Mouse (Mus musculus): ENCODE measurements around the gene Pdk4. TPM values are rescaled to one million over a fixed set of nuclear protein-coding genes. Genes with fewer than 3 reads are reported as not detected.

Pdk4 gene
- total RNA-seq, 2 experiments from 2014 or later: 9.4 to 10.4 TPM

GRCm38 (mm10) chr6:5448396-5448795, 47.7 kb downstream of the Pdk4 start:
- no peak for DNase-seq (ENCODE audit: low spot score in 2 of 2)
- intact Hi-C loops (cut with DNase I): no loop called here

GRCm38 (mm10) chr6:5447546-5447945, 48.6 kb downstream of the Pdk4 start:
- intact Hi-C loops (cut with DNase I): no loop called here
- DNase-seq (ENCODE audit: low spot score in 2 of 2): no peak

GRCm38 (mm10) chr6:5447013-5447412, 49.1 kb downstream of the Pdk4 start:
- no peak for DNase-seq (ENCODE audit: low spot score in 2 of 2)
- intact Hi-C loops (cut with DNase I): no loop called here

DNA sequence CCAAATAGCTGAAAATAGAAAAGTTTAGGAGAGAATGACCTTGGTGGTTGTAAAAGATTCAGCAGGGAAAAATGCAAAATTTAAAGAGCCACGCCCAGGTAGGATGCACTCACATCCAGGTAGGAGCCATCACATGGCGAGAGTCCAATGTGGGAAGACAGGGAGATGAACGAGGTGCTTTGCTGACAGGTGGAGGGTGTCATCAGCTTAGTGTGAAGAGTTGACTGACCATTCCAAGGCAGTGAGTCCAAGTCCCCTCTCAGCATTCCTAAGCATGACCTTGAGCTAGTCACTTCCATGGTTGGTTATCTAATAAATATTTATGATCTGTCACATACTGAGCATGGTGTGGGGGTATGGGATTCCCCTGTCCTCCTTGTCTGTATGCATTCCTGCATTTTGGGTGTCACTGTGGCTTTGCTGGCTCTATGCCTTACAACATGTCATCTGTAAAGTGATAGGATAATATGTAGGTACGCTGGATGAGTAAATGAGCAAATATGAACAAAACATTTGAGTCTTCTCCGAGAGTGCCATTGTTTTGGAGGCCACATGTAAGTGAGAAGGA, 51.7 kb downstream of the Pdk4 start:
- intact Hi-C loops (cut with DNase I): no loop called here
- DNase-seq (ENCODE audit: low spot score in 2 of 2): no peak

DNA sequence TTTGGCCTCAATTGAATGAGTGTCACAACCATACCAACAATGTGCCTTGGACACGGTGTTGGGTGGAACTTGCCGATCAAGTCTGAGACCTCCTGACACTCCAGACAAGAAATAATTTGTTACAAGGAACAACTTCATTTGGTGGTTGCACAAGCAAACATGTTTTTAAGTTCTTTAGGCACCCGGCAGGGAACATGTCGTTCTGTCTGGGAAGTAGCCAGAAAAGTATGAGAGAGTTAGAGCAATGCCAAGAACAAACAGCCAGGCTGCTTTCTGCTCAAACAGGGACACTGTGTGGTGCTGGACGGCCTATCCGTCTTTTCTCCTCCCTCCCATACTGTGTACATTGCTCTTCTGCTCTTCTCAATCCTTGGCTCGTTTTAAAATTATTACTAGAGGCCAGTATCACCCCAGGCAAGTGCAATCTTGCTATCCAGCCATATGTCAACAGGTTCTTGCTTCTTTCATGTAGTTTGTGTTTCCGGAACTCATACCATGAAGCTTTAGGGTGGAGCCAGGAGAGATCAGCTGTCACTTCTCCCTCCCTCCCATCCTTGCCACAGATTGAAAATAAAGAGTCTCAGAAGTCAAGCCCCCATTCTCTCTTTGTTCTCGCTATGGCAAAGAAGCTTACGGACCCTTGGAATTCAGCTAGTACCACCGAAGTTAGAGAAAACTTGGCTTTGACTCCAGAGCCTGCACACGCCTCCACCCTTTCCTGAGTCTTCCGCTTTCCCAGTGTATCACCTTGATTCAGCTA, 52.8 kb downstream of the Pdk4 start:
- intact Hi-C loops (cut with DNase I): no loop called here
- DNase-seq (ENCODE audit: low spot score in 2 of 2): peak; percentile 61 to 66

DNA sequence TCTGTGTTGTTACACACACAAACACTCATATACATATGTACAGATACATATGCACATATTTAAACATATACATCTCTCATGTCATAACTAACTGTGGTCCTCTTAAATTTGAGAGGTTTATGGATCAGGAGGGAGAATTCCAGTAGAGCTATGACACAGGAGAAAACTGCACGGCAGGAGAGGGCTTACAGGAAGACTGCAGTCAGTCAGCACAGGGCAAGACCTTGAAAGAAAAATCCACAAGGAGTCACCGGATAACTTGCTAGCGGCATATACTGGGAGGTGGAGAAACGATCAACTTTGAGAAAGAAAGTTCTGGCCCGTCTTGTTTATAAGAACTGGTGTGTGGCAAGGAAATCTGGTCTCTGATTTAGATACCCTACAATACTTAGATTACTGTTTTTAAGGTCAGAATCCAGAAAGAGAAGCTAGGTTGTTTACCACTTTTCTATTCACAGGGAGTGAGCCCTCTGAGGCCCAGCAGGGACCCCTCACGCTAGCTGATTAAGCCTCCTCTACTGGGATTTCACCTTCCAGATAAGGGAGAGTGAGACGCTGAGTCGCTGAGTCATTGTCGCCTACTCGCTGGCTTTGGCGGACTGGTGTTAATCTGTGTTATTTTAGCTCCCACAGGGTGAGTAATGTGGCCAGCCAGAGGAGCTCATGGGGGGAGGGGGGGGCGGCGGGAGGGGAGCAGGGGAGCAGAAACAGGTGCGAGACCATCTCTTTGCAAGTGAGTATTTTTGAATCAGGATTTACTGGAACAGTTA, 53.6 kb downstream of the Pdk4 start:
- DNase-seq (ENCODE audit: low spot score in 2 of 2): peak; percentile 53 to 54
- intact Hi-C loops (cut with DNase I): no loop called here

DNA sequence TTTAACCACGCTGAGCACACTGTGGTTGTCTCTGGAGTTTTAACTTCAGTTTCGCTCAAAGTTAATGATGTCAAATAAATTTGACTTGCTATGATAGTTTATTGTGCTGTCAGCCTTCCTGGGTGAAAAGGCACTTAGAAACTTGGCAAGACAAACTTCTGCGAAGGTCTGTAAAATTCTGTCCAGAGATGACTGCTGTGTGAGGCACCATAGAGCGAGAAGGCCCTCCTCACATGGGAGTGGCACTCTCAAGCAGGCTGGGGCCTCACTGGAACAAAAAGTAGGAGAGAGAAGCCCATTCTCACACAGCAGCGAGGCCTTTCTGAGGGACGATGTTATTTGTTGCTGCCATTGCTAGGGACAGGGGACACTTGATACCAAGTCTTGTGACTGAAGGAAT, 54.9 kb downstream of the Pdk4 start:
- intact Hi-C loops (cut with DNase I): no loop called here
- no peak for DNase-seq (ENCODE audit: low spot score in 2 of 2)

DNA sequence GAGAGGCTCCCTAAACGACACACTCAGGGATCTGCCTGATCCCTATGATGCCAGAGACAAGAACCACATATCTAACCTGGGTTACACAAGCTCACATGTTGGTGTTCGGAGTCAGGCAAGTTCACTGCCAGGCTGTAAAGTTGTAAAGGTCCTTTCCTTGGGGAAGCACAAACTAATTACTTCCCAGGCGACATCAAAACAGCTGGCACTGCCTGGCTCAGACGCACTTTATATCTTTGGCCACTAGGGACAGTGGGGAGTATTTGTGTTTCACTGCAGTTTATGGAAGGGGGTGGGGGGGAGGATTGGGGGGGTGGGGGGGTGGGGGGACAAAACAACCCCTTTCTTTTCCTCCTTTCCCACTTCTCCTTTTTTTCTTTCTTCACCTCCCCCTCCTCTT, 58.4 kb downstream of the Pdk4 start:
- intact Hi-C loops (cut with DNase I): no loop called here
- no peak for DNase-seq (ENCODE audit: low spot score in 2 of 2)

- intact Hi-C loops (cut with DNase I): no loop called here
- no peak for DNase-seq (ENCODE audit: low spot score in 2 of 2)
Observed at GRCm38 (mm10) chr6:5433887-5434286, 62.2 kb downstream of the Pdk4 start.

Other genes with a start within 250 kb of the Pdk4 start
- 1 to 10 TPM; 2.1 to 3.2 TPM for gene Pon3, start 240.0 kb downstream of the Pdk4 start, total RNA-seq (2021)
- gene Pon2, start 197.9 kb downstream of the Pdk4 start, total RNA-seq (2021): 10 to 100 TPM; 23.7 to 24.4 TPM
- under 1 TPM; 0.25 to 0.59 TPM for gene Asb4, start 112.9 kb downstream of the Pdk4 start, total RNA-seq (2021)
- gene Dync1i1, start 229.3 kb upstream of the Pdk4 start, total RNA-seq (2021): 100 to 1,000 TPM; 127 to 147 TPM

Data from left cerebral cortex, postnatal 36 days (tissue).